Mouse (Mus musculus) kidney, adult 2 months (tissue): Measurements from ENCODE around the gene Usp33.

Experiments used
- CTCF ChIP-seq: fragments of 200-500 bp; conservative IDR thresholded peaks from 2 replicates; pipeline ENCODE4 v1.5.1; 2011; ENCODE audit warnings: low read depth, mild to moderate bottlenecking, control low read depth, low read length, moderate library complexity, mixed read lengths; ENCODE audit not compliant: insufficient read depth, insufficient read length
- POLR2A ChIP-seq: fragments of 200-500 bp; IDR thresholded peaks from one replicate; pipeline ENCODE4 v1.6.1; 2011; ENCODE audit warnings: low read depth, low read length, control low read depth

DNA sequence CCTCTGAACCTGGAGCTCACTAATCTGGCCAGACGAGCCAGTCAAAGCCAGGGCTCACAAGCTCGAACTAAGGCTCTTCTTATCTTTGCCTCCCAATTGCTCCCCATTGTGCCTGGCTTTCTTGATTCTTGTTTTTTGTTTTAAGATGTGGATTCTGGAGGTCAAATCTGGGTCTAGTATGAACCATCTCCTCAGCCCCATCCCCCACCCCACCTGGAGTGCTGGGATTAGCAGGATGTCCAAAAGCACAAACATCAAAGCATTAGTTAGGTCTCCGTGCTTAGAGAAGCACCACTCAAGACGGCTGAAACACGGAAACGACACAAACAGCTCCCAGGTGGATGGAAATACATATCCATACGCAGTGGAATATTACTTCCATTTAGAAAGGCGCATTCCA is 10.2 kb upstream of the Usp33 start:
- TF ChIP-seq POLR2A = no peak
- TF ChIP-seq CTCF = no peak
